Mouse (Mus musculus) hindbrain, embryonic 11.5 days (tissue): ENCODE data around the gene N4bp3. TPM values are rescaled to one million over a fixed set of nuclear protein-coding genes. Genes with fewer than 3 reads are reported as not detected.

Source experiments
- ATAC-seq: fragments of 200-750 bp; cut with Nextera tagmentation; 2 replicates; pipeline ENCODE4 v1.8.0; 2017; ENCODE audit warnings: mild to moderate bottlenecking, moderate TSS enrichment, moderate library complexity; ENCODE audit not compliant: low FRiP score
- DNase-seq: peaks from one replicate; pipeline ENCODE4 v3.0.0-alpha.2; 2015; ENCODE audit warnings: low spot score
- H3K27ac ChIP-seq: fragments of 300-500 bp; sonication (generic); 2 replicates; pipeline ENCODE4 v1.5.1; 2014; ENCODE audit warnings: mild to moderate bottlenecking, low read depth, low read length
- H3K27me3 ChIP-seq: fragments of 300-500 bp; sonication (generic); 2 replicates; pipeline ENCODE4 v1.6.1; 2014; ENCODE audit warnings: mild to moderate bottlenecking, low read length, moderate library complexity, mixed read lengths; ENCODE audit not compliant: control insufficient read depth, insufficient read depth
- H3K36me3 ChIP-seq: fragments of 300-500 bp; sonication (generic); 2 replicates; pipeline ENCODE4 v1.6.1; 2014; ENCODE audit warnings: mild to moderate bottlenecking, low read length, moderate library complexity, mixed read lengths; ENCODE audit not compliant: control insufficient read depth, insufficient read depth
- H3K4me1 ChIP-seq: fragments of 300-500 bp; sonication (generic); replicated peaks from 2 replicates; pipeline ENCODE4 v1.6.1; 2014; ENCODE audit warnings: low read length, mixed read lengths; ENCODE audit not compliant: control insufficient read depth, insufficient read depth
- H3K4me2 ChIP-seq: fragments of 300-500 bp; sonication (generic); replicated peaks from 2 replicates; pipeline ENCODE4 v1.6.1; 2014; ENCODE audit warnings: mild to moderate bottlenecking, low read depth, low read length
- H3K4me3 ChIP-seq: fragments of 300-500 bp; sonication (generic); 2 replicates; pipeline ENCODE4 v1.5.1; 2014; ENCODE audit warnings: low read depth, low read length
- H3K9ac ChIP-seq: fragments of 300-500 bp; sonication (generic); 2 replicates; pipeline ENCODE4 v1.6.1; 2014; ENCODE audit warnings: low read depth, low read length
- H3K9me3 ChIP-seq: fragments of 300-500 bp; sonication (generic); 2 replicates; pipeline ENCODE4 v1.6.1; 2016; ENCODE audit warnings: low read length; ENCODE audit not compliant: control insufficient read depth
- WGBS: fragments of 180-500 bp; shearing (Covaris S2); extraction: QIAGEN DNeasy Blood & Tissue Kit; methylation state at CpG from one replicate; pipeline ENCODE4 v1.1.7; 2014; 5-methylcytosine and 5-hydroxymethylcytosine counted together
- polyA plus RNA-seq: library from polyadenylated mRNA; unstranded; fragments of >200 nt; fragmentation: Nextera tagmentation; extraction: Ambion mirVana; gene quantifications from 2 replicates; pipeline ENCODE4 v1.2.1, GENCODE M21; 2014

Gene N4bp3
- polyA plus RNA-seq, 1 experiment from 2014 or later = 6.6 TPM

DNA sequence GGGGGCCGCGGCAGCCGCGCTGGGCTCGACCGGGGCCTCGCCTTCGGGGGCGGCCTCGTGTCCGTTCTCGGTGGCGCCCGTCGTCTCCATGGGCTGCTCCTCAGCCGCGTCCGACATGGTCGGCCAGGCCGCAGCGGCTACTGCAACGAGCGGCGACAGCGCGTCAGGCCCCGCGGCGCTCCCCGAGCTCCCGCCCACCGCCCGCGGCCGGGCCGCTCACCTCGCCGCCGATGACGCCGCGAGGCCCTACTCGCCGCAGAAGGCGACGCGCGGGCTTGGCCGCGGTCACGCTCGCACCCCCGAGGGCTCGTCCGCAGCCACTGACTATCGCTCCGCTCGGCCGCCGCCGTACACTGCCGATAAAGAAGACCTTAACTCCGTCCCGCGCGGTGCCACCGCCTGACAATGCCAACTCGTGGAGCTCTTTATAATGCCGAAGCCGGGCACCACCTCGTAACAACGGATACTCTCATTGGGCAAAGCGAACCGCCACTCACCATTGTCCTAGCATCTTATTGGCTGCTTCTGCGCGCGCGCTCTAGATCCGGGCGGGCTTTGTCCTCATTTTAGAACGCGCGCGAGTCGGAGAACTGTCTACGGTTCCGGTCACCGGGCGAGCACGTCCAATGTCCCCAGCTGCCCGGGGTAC, 44.1 kb downstream of the N4bp3 start, which contains the start of gene Hnrnpab:
Gene Hnrnpab, minus strand, starts transcription at position 401 of the 649 bp plus-strand sequence.
- H3K27me3 ChIP-seq = no peaks in the 10 kb centered on the region
- peak within 1 kb of the TSS; percentile 99 for H3K4me3 ChIP-seq
- H3K36me3 ChIP-seq = peaks cover 27% of the 10 kb centered on the region
- no peaks in the 10 kb centered on the region for H3K9me3 ChIP-seq
- peak within 1 kb of the TSS; percentile 95 for H3K27ac ChIP-seq
- ATAC-seq (peak; percentile 94), DNase-seq (peak; percentile 98)
- H3K9ac ChIP-seq = peak within 1 kb of the TSS; percentile 100
- H3K4me2 ChIP-seq = peak within 1 kb of the TSS; percentile 82
- WGBS = under 1% methylated on average over 66 of the region's 91 CpGs
- H3K4me1 ChIP-seq = 0 out of 2 replicates have a peak, but pooled peaks cover 5% of the 10 kb centered on the region

DNA sequence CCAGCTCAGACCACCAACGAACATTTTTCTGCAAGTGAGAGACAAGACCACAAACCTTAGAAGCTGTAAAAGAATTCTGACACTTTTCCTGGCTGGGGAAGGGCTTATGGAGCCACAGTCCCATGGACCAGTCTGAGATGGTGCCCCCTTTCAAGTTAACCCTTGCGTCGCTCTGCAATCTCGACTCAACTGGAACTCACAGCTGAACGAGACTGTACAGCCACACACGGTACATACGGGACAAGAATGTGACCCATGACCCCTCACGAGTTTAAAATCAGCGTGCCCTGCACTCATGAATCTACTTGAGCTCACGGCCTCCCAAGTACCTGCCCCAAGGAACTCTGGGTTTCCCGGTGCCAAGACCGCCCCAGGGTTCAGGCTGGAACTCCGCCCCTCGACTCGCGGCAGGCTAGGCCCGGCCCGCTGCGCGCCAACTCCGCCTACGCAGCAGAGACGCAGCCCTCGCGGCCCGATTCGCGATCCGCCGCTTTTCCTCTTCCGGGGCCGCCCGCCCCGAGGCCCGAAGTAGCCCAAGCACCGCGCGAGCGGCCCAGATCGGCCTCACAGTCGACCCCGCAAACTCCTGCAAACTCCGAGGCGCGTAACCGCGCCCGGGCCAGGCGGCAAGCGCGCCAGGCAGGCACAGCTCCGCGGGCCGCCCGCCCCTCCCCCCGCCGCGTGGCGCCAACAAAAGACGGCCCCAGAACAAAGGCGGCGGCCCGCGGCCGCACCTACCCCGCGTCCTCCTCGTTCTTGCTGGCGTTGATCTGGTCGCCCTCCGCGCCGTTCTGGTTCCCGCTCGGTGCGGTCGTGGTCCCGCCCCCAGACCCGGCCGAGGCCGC, 44.8 kb downstream of the N4bp3 start:
- Histone ChIP-seq H3K27ac (peak overlapping the region; percentile 95), H3K9me3 (no peaks in the 10 kb centered on the region), H3K9ac (peak overlapping the region; percentile 100), H3K27me3 (no peaks in the 10 kb centered on the region), H3K36me3 (peaks cover 33% of the 10 kb centered on the region), H3K4me3 (peak overlapping the region; percentile 99), H3K4me2 (peak overlapping the region; percentile 82), H3K4me1 (0 out of 2 replicates have a peak, but pooled peaks cover 5% of the 10 kb centered on the region)
- under 1% methylated on average over 60 of the region's 81 CpGs for WGBS
- ATAC-seq (peak; percentile 62), DNase-seq (peak; percentile 81)

DNA sequence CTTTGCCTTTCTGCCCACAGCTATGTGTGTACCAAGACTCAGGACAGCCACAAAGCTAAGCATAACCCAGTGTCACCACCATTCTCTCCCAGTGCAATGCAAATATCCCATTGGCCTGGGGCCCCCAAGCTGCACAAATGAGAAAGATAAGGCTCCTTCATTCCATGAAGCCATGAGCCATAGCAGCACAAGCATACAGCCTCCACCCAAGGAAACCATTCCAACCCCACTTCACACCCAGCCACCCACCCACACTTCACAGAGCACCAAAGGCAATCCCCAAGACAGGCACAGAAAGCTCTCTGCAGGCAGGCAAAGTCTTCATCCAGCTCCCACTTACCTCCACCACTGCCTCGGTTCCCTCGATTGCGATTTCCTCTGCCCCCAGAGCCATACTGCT, 48.4 kb downstream of the N4bp3 start:
- Histone ChIP-seq H3K4me3 (no peak overlapping the region), H3K36me3 (peaks cover 49% of the 10 kb centered on the region), H3K4me1 (peaks cover 3% of the 10 kb centered on the region; the same call in 1 of the 2 replicates), H3K9me3 (no peaks in the 10 kb centered on the region), H3K27me3 (no peaks in the 10 kb centered on the region), H3K27ac (no peak overlapping the region), H3K4me2 (no peak overlapping the region), H3K9ac (no peak overlapping the region)
- DNase-seq = no peak
- WGBS = 95% methylated on average over 3 of the region's 3 CpGs
- no peak for ATAC-seq

DNA sequence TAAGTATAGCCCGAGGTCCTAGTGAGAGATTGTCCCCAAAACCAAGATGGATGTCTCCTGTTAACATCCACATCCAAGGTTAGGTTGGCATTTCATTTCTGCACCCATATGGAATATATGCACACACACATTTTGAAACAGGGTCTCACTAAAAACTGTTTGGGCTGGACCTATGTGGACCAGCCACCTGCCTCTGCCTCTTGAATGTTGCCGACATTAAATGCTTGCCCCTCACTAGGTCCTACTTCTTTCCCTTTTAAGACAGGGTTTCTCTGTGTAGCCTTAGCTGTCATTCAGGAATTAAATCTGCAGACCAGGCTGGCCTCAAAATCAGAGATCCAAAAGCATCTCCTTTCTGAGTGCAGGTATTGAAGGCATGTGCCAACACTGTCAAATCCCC, 53.1 kb downstream of the N4bp3 start:
- Histone ChIP-seq H3K4me2 (no peak overlapping the region), H3K27me3 (no peaks in the 10 kb centered on the region), H3K4me3 (no peak overlapping the region), H3K9me3 (no peaks in the 10 kb centered on the region), H3K36me3 (peaks cover 35% of the 10 kb centered on the region), H3K27ac (no peak overlapping the region), H3K4me1 (no peaks in the 10 kb centered on the region; the same call in 1 of the 2 replicates), H3K9ac (no peak overlapping the region)
- DNase-seq = no peak
- ATAC-seq = no peak
- 84% methylated on average over 2 of the region's 2 CpGs for WGBS

DNA sequence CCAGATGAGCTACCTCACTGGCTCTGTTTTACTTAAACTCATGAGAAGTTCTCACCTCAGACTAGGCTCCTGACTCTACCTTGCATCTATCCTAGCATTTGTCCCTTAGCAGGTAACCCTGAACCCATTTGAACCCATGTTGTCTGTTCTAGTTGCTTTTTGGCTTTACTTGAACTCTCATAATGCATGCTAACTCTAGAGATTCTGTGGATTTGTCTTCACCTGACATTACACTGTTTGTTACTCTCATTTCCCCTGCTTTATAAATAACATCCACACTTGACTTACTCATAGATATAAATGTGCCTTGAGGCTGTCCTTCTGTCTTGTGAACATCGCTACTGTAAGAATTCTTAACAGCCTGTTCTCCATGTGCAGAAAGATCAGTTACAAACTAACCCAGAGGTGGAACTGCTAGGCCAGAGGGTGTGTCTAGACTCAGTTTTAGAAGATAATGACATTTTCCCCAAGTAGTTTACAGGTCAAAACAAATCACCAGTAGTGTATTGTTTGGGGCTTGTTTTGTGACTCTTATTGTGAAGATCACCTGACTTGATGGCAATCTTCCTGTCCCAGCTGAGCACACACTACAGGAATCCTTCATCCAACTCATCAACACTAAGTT, 55.1 kb downstream of the N4bp3 start:
- Histone ChIP-seq H3K9me3 (no peaks in the 10 kb centered on the region), H3K9ac (no peak overlapping the region), H3K27me3 (no peaks in the 10 kb centered on the region), H3K36me3 (peaks cover 26% of the 10 kb centered on the region), H3K4me2 (no peak overlapping the region), H3K27ac (no peak overlapping the region), H3K4me1 (no peaks in the 10 kb centered on the region; the same call in 1 of the 2 replicates), H3K4me3 (no peak overlapping the region)
- ATAC-seq = no peak
- DNase-seq = no peak
- WGBS = 98% methylated on average over 1 of the region's 1 CpGs

DNA sequence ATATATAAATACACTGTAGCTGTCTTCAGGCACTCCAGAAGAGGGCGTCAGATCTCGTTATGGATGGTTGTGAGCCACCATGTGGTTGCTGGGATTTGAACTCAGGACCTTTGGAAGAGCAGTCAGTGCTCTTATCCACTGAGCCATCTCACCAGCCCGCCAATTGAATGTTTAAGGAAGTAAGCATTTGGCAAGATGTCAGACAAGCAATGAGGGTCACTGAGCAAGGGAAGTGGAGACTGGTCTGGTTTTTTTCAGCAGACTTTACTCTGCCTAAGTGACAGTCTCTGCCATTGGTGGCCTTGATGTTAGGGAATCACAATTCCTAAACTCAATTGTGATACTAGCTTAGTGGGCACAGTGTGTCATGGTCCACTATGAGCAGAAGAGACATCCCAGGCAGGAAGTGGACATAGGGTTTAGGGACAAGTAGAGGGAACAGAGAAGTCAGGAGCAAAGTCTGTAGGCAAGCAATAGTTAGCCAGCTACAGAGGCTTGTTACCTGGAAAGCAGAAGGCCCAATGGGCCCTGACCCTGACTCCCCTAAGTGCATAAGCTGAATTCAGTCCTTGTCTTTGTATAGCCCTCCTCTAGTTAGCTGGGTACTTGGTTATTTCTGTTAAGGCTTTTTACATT, 55.8 kb downstream of the N4bp3 start:
- Histone ChIP-seq H3K4me1 (no peaks in the 10 kb centered on the region; the same call in 1 of the 2 replicates), H3K36me3 (peaks cover 28% of the 10 kb centered on the region), H3K9me3 (no peaks in the 10 kb centered on the region), H3K9ac (no peak overlapping the region), H3K27me3 (no peaks in the 10 kb centered on the region), H3K27ac (no peak overlapping the region), H3K4me2 (no peak overlapping the region), H3K4me3 (no peak overlapping the region)
- DNase-seq = no peak
- ATAC-seq = 0 out of 2 replicates have a peak, but pooled peaks have one; percentile 20
- 71% methylated on average over 3 of the region's 3 CpGs for WGBS

DNA sequence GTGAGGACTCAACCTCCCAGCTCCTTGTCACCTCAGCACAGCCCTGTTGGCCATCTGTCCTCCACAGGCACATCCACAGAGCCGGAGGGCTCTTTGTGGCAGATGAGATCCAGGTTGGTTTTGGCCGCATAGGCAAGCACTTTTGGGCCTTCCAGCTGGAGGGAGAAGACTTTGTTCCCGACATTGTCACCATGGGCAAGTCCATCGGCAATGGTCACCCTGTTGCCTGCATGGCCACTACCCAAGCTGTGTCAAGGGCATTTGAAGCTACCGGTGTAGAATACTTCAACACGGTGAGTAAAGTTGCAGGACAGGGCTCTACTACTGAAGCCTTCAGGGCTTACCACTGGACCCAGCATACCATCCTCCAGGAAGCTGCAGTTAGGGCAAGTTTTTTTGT, 56.8 kb downstream of the N4bp3 start:
- Histone ChIP-seq H3K9ac (no peak overlapping the region), H3K27ac (no peak overlapping the region), H3K9me3 (no peaks in the 10 kb centered on the region), H3K4me1 (no peaks in the 10 kb centered on the region), H3K4me2 (no peak overlapping the region), H3K27me3 (no peaks in the 10 kb centered on the region), H3K36me3 (peaks cover 23% of the 10 kb centered on the region), H3K4me3 (no peak overlapping the region)
- ATAC-seq = no peak
- 91% methylated on average over 6 of the region's 6 CpGs for WGBS
- no peak for DNase-seq

DNA sequence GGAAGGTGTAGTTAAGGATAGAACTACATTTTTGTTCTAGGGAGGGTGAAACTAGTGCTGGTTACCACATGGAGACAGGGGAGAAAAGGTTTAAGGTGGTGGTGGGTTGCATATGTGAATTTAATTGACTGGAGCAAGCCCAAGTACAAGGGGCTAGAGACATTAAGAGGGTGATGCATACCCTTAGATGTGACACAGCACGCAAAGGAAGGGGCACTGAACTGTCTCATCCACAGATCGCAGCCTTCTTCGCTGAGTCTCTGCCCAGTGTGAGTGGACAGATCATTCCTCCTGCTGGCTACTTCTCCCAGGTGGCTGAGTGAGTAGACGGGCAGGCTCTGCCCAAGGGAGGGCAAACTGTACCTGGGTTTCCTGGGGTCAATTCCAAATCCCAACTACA, 57.3 kb downstream of the N4bp3 start:
- H3K27ac ChIP-seq = no peak overlapping the region
- WGBS = 96% methylated on average over 4 of the region's 4 CpGs
- H3K36me3 ChIP-seq = peaks cover 18% of the 10 kb centered on the region
- H3K9me3 ChIP-seq = no peaks in the 10 kb centered on the region
- H3K9ac ChIP-seq = no peak overlapping the region
- ATAC-seq (no peak), DNase-seq (no peak)
- no peaks in the 10 kb centered on the region for H3K27me3 ChIP-seq
- H3K4me1 ChIP-seq = no peaks in the 10 kb centered on the region
- H3K4me3 ChIP-seq = no peak overlapping the region
- no peak overlapping the region for H3K4me2 ChIP-seq
